Mouse (Mus musculus): Measurements from ENCODE around the gene Foxp2. TPM values are rescaled to one million over a fixed set of nuclear protein-coding genes. Genes with fewer than 3 reads are reported as not detected.

The Foxp2 gene
- polyA plus RNA-seq, 1 experiment from 2014 or later: 30.9 TPM

GRCm38 (mm10) chr6:14903271-14903965 lies 2.3 kb downstream of the Foxp2 start:
- Histone ChIP-seq H3K4me2 (ENCODE audit: low read depth) (no peak overlapping the region), H3K9ac (ENCODE audit: low read length) (no peak overlapping the region), H3K9me3 (ENCODE audit: control insufficient read depth, low read length) (no peaks in the 10 kb centered on the region), H3K4me3 (ENCODE audit: low read depth, low read length) (no peak overlapping the region), H3K36me3 (ENCODE audit: control insufficient read depth, insufficient read depth, low read length) (no peaks in the 10 kb centered on the region), H3K4me1 (ENCODE audit: control insufficient read depth, insufficient read depth, low read length) (peaks cover 15% of the 10 kb centered on the region), H3K27ac (ENCODE audit: low read depth, low read length) (no peak overlapping the region), H3K27me3 (ENCODE audit: control insufficient read depth, insufficient read depth, low read length) (no peaks in the 10 kb centered on the region)
- WGBS: 37% methylated on average over 5 of the region's 5 CpGs
- DNase-seq (ENCODE audit: low spot score): peak; percentile 15
- ATAC-seq (ENCODE audit: insufficient read depth, low FRiP score, low TSS enrichment): no peak

GRCm38 (mm10) chr6:14915066-14915465 lies 13.9 kb downstream of the Foxp2 start:
- no peaks in the 10 kb centered on the region for H3K36me3 ChIP-seq (ENCODE audit: control insufficient read depth, insufficient read depth, low read length)
- 96% methylated on average over 2 of the region's 2 CpGs for whole genome bisulfite sequencing
- no peak overlapping the region for H3K9ac ChIP-seq (ENCODE audit: low read length)
- H3K27ac ChIP-seq (ENCODE audit: low read depth, low read length): no peak overlapping the region
- H3K4me1 ChIP-seq (ENCODE audit: control insufficient read depth, insufficient read depth, low read length): no peaks in the 10 kb centered on the region
- no peaks in the 10 kb centered on the region for H3K9me3 ChIP-seq (ENCODE audit: control insufficient read depth, low read length)
- no peaks in the 10 kb centered on the region for H3K27me3 ChIP-seq (ENCODE audit: control insufficient read depth, insufficient read depth, low read length)
- H3K4me2 ChIP-seq (ENCODE audit: low read depth): no peak overlapping the region
- H3K4me3 ChIP-seq (ENCODE audit: low read depth, low read length): no peak overlapping the region
- no peak for DNase-seq (ENCODE audit: low spot score)
- no peak for ATAC-seq (ENCODE audit: insufficient read depth, low FRiP score, low TSS enrichment)

- DNase-seq (ENCODE audit: low spot score) (no peak), ATAC-seq (ENCODE audit: insufficient read depth, low FRiP score, low TSS enrichment) (no peak)
- no peaks in the 10 kb centered on the region for H3K36me3 ChIP-seq (ENCODE audit: control insufficient read depth, insufficient read depth, low read length)
- H3K9me3 ChIP-seq (ENCODE audit: control insufficient read depth, low read length): no peaks in the 10 kb centered on the region
- H3K4me3 ChIP-seq (ENCODE audit: low read depth, low read length): no peak overlapping the region
- no peaks in the 10 kb centered on the region for H3K4me1 ChIP-seq (ENCODE audit: control insufficient read depth, insufficient read depth, low read length)
- H3K27ac ChIP-seq (ENCODE audit: low read depth, low read length): no peak overlapping the region
- H3K4me2 ChIP-seq (ENCODE audit: low read depth): no peak overlapping the region
- H3K9ac ChIP-seq (ENCODE audit: low read length): no peak overlapping the region
- no peaks in the 10 kb centered on the region for H3K27me3 ChIP-seq (ENCODE audit: control insufficient read depth, insufficient read depth, low read length)
These were observed 21.6 kb downstream of the Foxp2 start for GRCm38 (mm10) chr6:14922704-14923103.

- Histone ChIP-seq H3K4me2 (ENCODE audit: low read depth) (no peak overlapping the region), H3K36me3 (ENCODE audit: control insufficient read depth, insufficient read depth, low read length) (no peaks in the 10 kb centered on the region), H3K9ac (ENCODE audit: low read length) (no peak overlapping the region), H3K27ac (ENCODE audit: low read depth, low read length) (no peak overlapping the region), H3K27me3 (ENCODE audit: control insufficient read depth, insufficient read depth, low read length) (no peaks in the 10 kb centered on the region), H3K9me3 (ENCODE audit: control insufficient read depth, low read length) (no peaks in the 10 kb centered on the region), H3K4me3 (ENCODE audit: low read depth, low read length) (no peak overlapping the region), H3K4me1 (ENCODE audit: control insufficient read depth, insufficient read depth, low read length) (no peaks in the 10 kb centered on the region)
- 87% methylated on average over 4 of the region's 4 CpGs for WGBS
- ATAC-seq (ENCODE audit: insufficient read depth, low FRiP score, low TSS enrichment) (no peak), DNase-seq (ENCODE audit: low spot score) (no peak)
These were observed 23.9 kb downstream of the Foxp2 start for GRCm38 (mm10) chr6:14924976-14925489.

- 83% methylated on average over 6 of the region's 6 CpGs for WGBS
- DNase-seq (ENCODE audit: low spot score): no peak
- H3K9ac ChIP-seq (ENCODE audit: low read length): no peak overlapping the region
- no peaks in the 10 kb centered on the region for H3K9me3 ChIP-seq (ENCODE audit: control insufficient read depth, low read length)
- H3K4me3 ChIP-seq (ENCODE audit: low read depth, low read length): no peak overlapping the region
- no peak overlapping the region for H3K4me2 ChIP-seq (ENCODE audit: low read depth)
- H3K4me1 ChIP-seq (ENCODE audit: control insufficient read depth, insufficient read depth, low read length): no peaks in the 10 kb centered on the region
- ATAC-seq (ENCODE audit: insufficient read depth, low FRiP score, low TSS enrichment): no peak
- H3K27me3 ChIP-seq (ENCODE audit: control insufficient read depth, insufficient read depth, low read length): no peaks in the 10 kb centered on the region
- no peaks in the 10 kb centered on the region for H3K36me3 ChIP-seq (ENCODE audit: control insufficient read depth, insufficient read depth, low read length)
- H3K27ac ChIP-seq (ENCODE audit: low read depth, low read length): no peak overlapping the region
These were observed 49.9 kb downstream of the Foxp2 start for GRCm38 (mm10) chr6:14951060-14951459.

GRCm38 (mm10) chr6:14952731-14953130 lies 51.6 kb downstream of the Foxp2 start:
- Histone ChIP-seq H3K4me2 (ENCODE audit: low read depth) (no peak overlapping the region), H3K36me3 (ENCODE audit: control insufficient read depth, insufficient read depth, low read length) (no peaks in the 10 kb centered on the region), H3K4me1 (ENCODE audit: control insufficient read depth, insufficient read depth, low read length) (no peaks in the 10 kb centered on the region), H3K4me3 (ENCODE audit: low read depth, low read length) (no peak overlapping the region), H3K9me3 (ENCODE audit: control insufficient read depth, low read length) (no peaks in the 10 kb centered on the region), H3K9ac (ENCODE audit: low read length) (no peak overlapping the region), H3K27ac (ENCODE audit: low read depth, low read length) (no peak overlapping the region), H3K27me3 (ENCODE audit: control insufficient read depth, insufficient read depth, low read length) (no peaks in the 10 kb centered on the region)
- no peak for ATAC-seq (ENCODE audit: insufficient read depth, low FRiP score, low TSS enrichment)
- 60% methylated on average over 4 of the region's 4 CpGs for WGBS
- no peak for DNase-seq (ENCODE audit: low spot score)

- Histone ChIP-seq H3K27me3 (ENCODE audit: control insufficient read depth, insufficient read depth, low read length) (no peaks in the 10 kb centered on the region), H3K9me3 (ENCODE audit: control insufficient read depth, low read length) (no peaks in the 10 kb centered on the region), H3K4me1 (ENCODE audit: control insufficient read depth, insufficient read depth, low read length) (no peaks in the 10 kb centered on the region), H3K9ac (ENCODE audit: low read length) (no peak overlapping the region), H3K27ac (ENCODE audit: low read depth, low read length) (no peak overlapping the region), H3K4me2 (ENCODE audit: low read depth) (no peak overlapping the region), H3K36me3 (ENCODE audit: control insufficient read depth, insufficient read depth, low read length) (no peaks in the 10 kb centered on the region), H3K4me3 (ENCODE audit: low read depth, low read length) (no peak overlapping the region)
- ATAC-seq (ENCODE audit: insufficient read depth, low FRiP score, low TSS enrichment): no peak
- WGBS: 86% methylated on average over 3 of the region's 3 CpGs
- DNase-seq (ENCODE audit: low spot score): no peak
These were observed 75.9 kb downstream of the Foxp2 start for GRCm38 (mm10) chr6:14977042-14977441.

- Histone ChIP-seq H3K9ac (ENCODE audit: low read length) (no peak overlapping the region), H3K36me3 (ENCODE audit: control insufficient read depth, insufficient read depth, low read length) (no peaks in the 10 kb centered on the region), H3K27me3 (ENCODE audit: control insufficient read depth, insufficient read depth, low read length) (no peaks in the 10 kb centered on the region), H3K4me3 (ENCODE audit: low read depth, low read length) (no peak overlapping the region), H3K27ac (ENCODE audit: low read depth, low read length) (no peak overlapping the region), H3K4me1 (ENCODE audit: control insufficient read depth, insufficient read depth, low read length) (no peaks in the 10 kb centered on the region), H3K4me2 (ENCODE audit: low read depth) (no peak overlapping the region), H3K9me3 (ENCODE audit: control insufficient read depth, low read length) (no peaks in the 10 kb centered on the region)
- 85% methylated on average over 5 of the region's 5 CpGs for WGBS
- DNase-seq (ENCODE audit: low spot score) (no peak), ATAC-seq (ENCODE audit: insufficient read depth, low FRiP score, low TSS enrichment) (no peak)
These were observed 77.1 kb downstream of the Foxp2 start for GRCm38 (mm10) chr6:14978201-14978600.

- WGBS: 91% methylated on average over 1 of the region's 1 CpGs
- no peak for DNase-seq (ENCODE audit: low spot score)
- ATAC-seq (ENCODE audit: insufficient read depth, low FRiP score, low TSS enrichment): no peak
- Histone ChIP-seq H3K36me3 (ENCODE audit: control insufficient read depth, insufficient read depth, low read length) (no peaks in the 10 kb centered on the region), H3K9me3 (ENCODE audit: control insufficient read depth, low read length) (no peaks in the 10 kb centered on the region), H3K4me3 (ENCODE audit: low read depth, low read length) (no peak overlapping the region), H3K9ac (ENCODE audit: low read length) (no peak overlapping the region), H3K27ac (ENCODE audit: low read depth, low read length) (no peak overlapping the region), H3K27me3 (ENCODE audit: control insufficient read depth, insufficient read depth, low read length) (no peaks in the 10 kb centered on the region), H3K4me1 (ENCODE audit: control insufficient read depth, insufficient read depth, low read length) (no peaks in the 10 kb centered on the region), H3K4me2 (ENCODE audit: low read depth) (no peak overlapping the region)
These were observed 107.0 kb downstream of the Foxp2 start for GRCm38 (mm10) chr6:15008113-15008512.
